Mouse (Mus musculus) heart, embryonic 11.5 days (tissue): ENCODE data around the gene Bank1. TPM values are rescaled to one million over a fixed set of nuclear protein-coding genes. Genes with fewer than 3 reads are reported as not detected.
"Not testable (repeated sequence)": the region's sequence is repeated elsewhere in the genome, so short reads cannot be mapped to it uniquely, and the experiment has no call there.

Experiments used
- ATAC-seq: fragments of 200-750 bp; cut with Nextera tagmentation; replicated peaks from 2 replicates; pipeline ENCODE4 v1.8.0; 2017; ENCODE audit warnings: moderate library complexity; ENCODE audit not compliant: insufficient number of reproducible peaks, low FRiP score, low TSS enrichment
- H3K27ac ChIP-seq: fragments of 300-500 bp; sonication (generic); 2 replicates; pipeline ENCODE4 v1.5.1; 2014; ENCODE audit warnings: mild to moderate bottlenecking, low read depth, low read length
- H3K27me3 ChIP-seq: fragments of 300-500 bp; sonication (generic); 2 replicates; pipeline ENCODE4 v1.6.1; 2014; ENCODE audit warnings: mild to moderate bottlenecking, low read length, mixed read lengths; ENCODE audit not compliant: control insufficient read depth, insufficient read depth
- H3K36me3 ChIP-seq: fragments of 300-500 bp; sonication (generic); 2 replicates; pipeline ENCODE4 v1.6.1; 2014; ENCODE audit warnings: mild to moderate bottlenecking, low read length, moderate library complexity, mixed read lengths; ENCODE audit not compliant: control insufficient read depth, insufficient read depth
- H3K4me1 ChIP-seq: fragments of 300-500 bp; sonication (generic); 2 replicates; pipeline ENCODE4 v1.6.1; 2014; ENCODE audit warnings: low read length; ENCODE audit not compliant: control insufficient read depth, insufficient read depth
- H3K4me2 ChIP-seq: fragments of 300-500 bp; sonication (generic); 2 replicates; pipeline ENCODE4 v1.6.1; 2014; ENCODE audit warnings: mild to moderate bottlenecking, moderate library complexity
- H3K4me3 ChIP-seq: fragments of 300-500 bp; sonication (generic); 2 replicates; pipeline ENCODE4 v1.5.1; 2014; ENCODE audit warnings: low read depth, low read length
- H3K9ac ChIP-seq: fragments of 300-500 bp; sonication (generic); 2 replicates; pipeline ENCODE4 v1.6.1; 2014; ENCODE audit warnings: mild to moderate bottlenecking, low read depth, low read length, moderate library complexity
- H3K9me3 ChIP-seq: fragments of 300-500 bp; sonication (generic); replicated peaks from 2 replicates; pipeline ENCODE4 v1.6.1; 2016; ENCODE audit warnings: low read length; ENCODE audit not compliant: control insufficient read depth
- WGBS: fragments of 180-500 bp; shearing (Covaris S2); extraction: QIAGEN DNeasy Blood & Tissue Kit; methylation state at CpG from one replicate; pipeline ENCODE4 v1.1.7; 2014; ENCODE audit not compliant: insufficient replicate concordance; 5-methylcytosine and 5-hydroxymethylcytosine counted together
- polyA plus RNA-seq: library from polyadenylated mRNA; unstranded; fragments of >200 nt; fragmentation: Nextera tagmentation; extraction: Ambion mirVana; gene quantifications from 2 replicates; pipeline ENCODE4 v1.2.1, GENCODE M21; 2014

The Bank1 gene
- polyA plus RNA-seq, 1 experiment from 2014 or later = 0.43 TPM

DNA sequence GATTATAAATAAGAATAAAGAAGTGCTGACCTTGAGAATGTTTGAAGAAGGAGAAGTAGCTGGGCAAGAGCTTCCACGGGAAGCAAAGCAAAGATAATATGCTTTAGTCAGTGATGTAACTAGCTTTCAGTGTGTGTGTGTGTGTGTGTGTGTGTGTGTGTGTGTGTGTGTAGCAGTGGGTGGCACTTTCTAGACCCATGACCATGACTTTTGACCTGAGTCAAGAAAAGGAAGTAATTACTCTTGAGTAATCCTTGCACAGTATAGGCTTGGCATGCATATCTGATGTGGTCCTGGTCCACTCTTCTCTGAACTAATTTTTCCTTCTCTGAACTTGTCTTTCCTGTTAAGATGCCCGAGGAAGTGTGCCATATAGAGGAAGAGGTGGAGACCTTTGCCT, 5.3 kb upstream of the Bank1 start:
- no peaks in the 10 kb centered on the region for H3K27me3 ChIP-seq
- H3K4me3 ChIP-seq = no peak overlapping the region
- no peak overlapping the region for H3K4me2 ChIP-seq
- H3K9me3 ChIP-seq = no peaks in the 10 kb centered on the region
- 69% methylated on average over 2 of the region's 2 CpGs for WGBS
- H3K4me1 ChIP-seq = no peaks in the 10 kb centered on the region
- no peak overlapping the region for H3K27ac ChIP-seq
- no peak overlapping the region for H3K9ac ChIP-seq
- no peak for ATAC-seq
- H3K36me3 ChIP-seq = no peaks in the 10 kb centered on the region

- Histone ChIP-seq H3K27me3 (no peaks in the 10 kb centered on the region), H3K27ac (no peak overlapping the region), H3K4me3 (no peak overlapping the region), H3K4me2 (no peak overlapping the region), H3K4me1 (no peaks in the 10 kb centered on the region), H3K9me3 (no peaks in the 10 kb centered on the region), H3K9ac (no peak overlapping the region), H3K36me3 (no peaks in the 10 kb centered on the region)
- ATAC-seq = no peak
Measured at GRCm38 (mm10) chr3:136330043-136330442, 4.2 kb upstream of the Bank1 start.

GRCm38 (mm10) chr3:136329133-136329532, 3.3 kb upstream of the Bank1 start:
- Histone ChIP-seq H3K4me2 (no peak overlapping the region), H3K4me3 (no peak overlapping the region), H3K4me1 (no peaks in the 10 kb centered on the region), H3K36me3 (no peaks in the 10 kb centered on the region), H3K27me3 (no peaks in the 10 kb centered on the region), H3K27ac (no peak overlapping the region), H3K9ac (no peak overlapping the region), H3K9me3 (no peaks in the 10 kb centered on the region)
- 51% methylated on average over 6 of the region's 6 CpGs for WGBS
- no peak for ATAC-seq

- not testable (repeated sequence) for H3K9me3 ChIP-seq, ATAC-seq
- WGBS = 83% methylated on average over 6 of the region's 6 CpGs
Measured at GRCm38 (mm10) chr3:136324716-136325115, 1.1 kb downstream of the Bank1 start.

GRCm38 (mm10) chr3:136321936-136322335, 3.9 kb downstream of the Bank1 start:
- Histone ChIP-seq H3K4me3 (no peak overlapping the region), H3K4me1 (no peaks in the 10 kb centered on the region), H3K36me3 (no peaks in the 10 kb centered on the region), H3K9me3 (no peaks in the 10 kb centered on the region), H3K9ac (no peak overlapping the region), H3K27me3 (no peaks in the 10 kb centered on the region), H3K4me2 (no peak overlapping the region), H3K27ac (no peak overlapping the region)
- no peak for ATAC-seq
- WGBS = 83% methylated on average over 3 of the region's 3 CpGs

More at GRCm38 (mm10) chr3:136324716-136325115, 1.1 kb downstream of the Bank1 start:
- not testable (repeated sequence) for H3K36me3 ChIP-seq, H3K9ac ChIP-seq, H3K27ac ChIP-seq, H3K4me1 ChIP-seq, H3K4me3 ChIP-seq, H3K27me3 ChIP-seq, H3K4me2 ChIP-seq

- Histone ChIP-seq H3K27ac (no peak overlapping the region), H3K4me2 (no peak overlapping the region), H3K27me3 (no peaks in the 10 kb centered on the region), H3K4me3 (no peak overlapping the region), H3K9ac (no peak overlapping the region), H3K9me3 (no peaks in the 10 kb centered on the region), H3K36me3 (no peaks in the 10 kb centered on the region), H3K4me1 (no peaks in the 10 kb centered on the region)
- ATAC-seq = no peak
- WGBS = 83% methylated on average over 1 of the region's 1 CpGs
Measured at GRCm38 (mm10) chr3:136308487-136308886, 17.4 kb downstream of the Bank1 start.

GRCm38 (mm10) chr3:136306564-136307158, 19.2 kb downstream of the Bank1 start:
- no peaks in the 10 kb centered on the region for H3K27me3 ChIP-seq
- H3K4me2 ChIP-seq = no peak overlapping the region
- no peak overlapping the region for H3K27ac ChIP-seq
- ATAC-seq = no peak
- H3K4me3 ChIP-seq = no peak overlapping the region
- no peaks in the 10 kb centered on the region for H3K36me3 ChIP-seq
- H3K9me3 ChIP-seq = no peaks in the 10 kb centered on the region
- 72% methylated on average over 5 of the region's 5 CpGs for WGBS
- H3K9ac ChIP-seq = no peak overlapping the region
- H3K4me1 ChIP-seq = no peaks in the 10 kb centered on the region

GRCm38 (mm10) chr3:136302541-136302940, 23.3 kb downstream of the Bank1 start:
- no peak for ATAC-seq
- H3K4me2 ChIP-seq = no peak overlapping the region
- H3K9me3 ChIP-seq = no peaks in the 10 kb centered on the region
- no peaks in the 10 kb centered on the region for H3K27me3 ChIP-seq
- H3K36me3 ChIP-seq = no peaks in the 10 kb centered on the region
- H3K9ac ChIP-seq = no peak overlapping the region
- H3K27ac ChIP-seq = no peak overlapping the region
- H3K4me1 ChIP-seq = no peaks in the 10 kb centered on the region
- WGBS = 55% methylated on average over 1 of the region's 1 CpGs
- H3K4me3 ChIP-seq = no peak overlapping the region

GRCm38 (mm10) chr3:136300810-136301209, 25.1 kb downstream of the Bank1 start:
- not testable (repeated sequence) for H3K4me2 ChIP-seq, H3K36me3 ChIP-seq, H3K9me3 ChIP-seq, H3K4me3 ChIP-seq, H3K27me3 ChIP-seq, ATAC-seq, H3K4me1 ChIP-seq, H3K27ac ChIP-seq, H3K9ac ChIP-seq
- WGBS = 72% methylated on average over 2 of the region's 2 CpGs
